Mouse (Mus musculus) heart, postnatal 10 days (tissue): ENCODE data around the gene Rprml. TPM values are rescaled to one million over a fixed set of nuclear protein-coding genes. Genes with fewer than 3 reads are reported as not detected.

Source experiments
- total RNA-seq, 2 experiments: library from RNA; stranded (reverse); gene quantifications; 2 replicates each; pipeline ENCODE4 v1.2.3; 2021

The Rprml gene
- total RNA-seq, 2 experiments from 2014 or later: not detected

Other genes starting within 250 kb of the Rprml start
- 10 to 100 TPM; 10.1 to 11.5 TPM for gene Plekhm1, start 236.9 kb upstream of the Rprml start, total RNA-seq
- not detected for gene Lrrc37a, start 145.0 kb upstream of the Rprml start, total RNA-seq
- not detected for gene Gm884, start 28.4 kb upstream of the Rprml start, total RNA-seq
- gene Lyzl6, start 10.7 kb upstream of the Rprml start, total RNA-seq: not detected
- gene Gosr2, start 48.3 kb downstream of the Rprml start, total RNA-seq: 10 to 100 TPM; 55.5 to 57.3 TPM
- 1 to 10 TPM in 1 of 2 experiments, under 1 TPM in 1; 0.82 to 1.1 TPM for gene Wnt9b, start 100.3 kb downstream of the Rprml start, total RNA-seq
- not detected for gene Wnt3, start 124.6 kb downstream of the Rprml start, total RNA-seq